Mouse (Mus musculus): ENCODE measurements around the gene Phf14.
"Not testable (repeated sequence)": the region's sequence is repeated elsewhere in the genome, so short reads cannot be mapped to it uniquely, and the experiment has no call there.

Gene Phf14

GRCm38 (mm10) chr6:11907269-11908032 is at the start of gene Phf14, which contains the start of gene Ndufa4:
TSS of gene Phf14 (plus strand) at chr6:11907809.
TSS of gene Ndufa4 (minus strand) at chr6:11907497.
- DNase-seq (ENCODE audit: low read depth, low spot score), result peak; percentile 92

- not testable (repeated sequence) for DNase-seq (ENCODE audit: low read depth, low spot score)
These were observed 32.2 kb upstream of the Phf14 start for GRCm38 (mm10) chr6:11875364-11875763.

- no peak for DNase-seq (ENCODE audit: low read depth, low spot score)
These were observed 6.7 kb upstream of the Phf14 start for GRCm38 (mm10) chr6:11900809-11901310.

- DNase-seq (ENCODE audit: low read depth, low spot score), result no peak
These were observed 730 bp upstream of the Phf14 start for GRCm38 (mm10) chr6:11906890-11907268.

GRCm38 (mm10) chr6:11908170-11908569 is 561 bp downstream of the Phf14 start:
- no peak for DNase-seq (ENCODE audit: low read depth, low spot score)

GRCm38 (mm10) chr6:11925496-11926041 is 18.0 kb downstream of the Phf14 start:
- DNase-seq (ENCODE audit: low read depth, low spot score), result peak; percentile 91

- DNase-seq (ENCODE audit: low read depth, low spot score), result peak; percentile 57
These were observed 18.5 kb downstream of the Phf14 start for GRCm38 (mm10) chr6:11926082-11926595.

GRCm38 (mm10) chr6:11927485-11927884 is 19.9 kb downstream of the Phf14 start:
- no peak for DNase-seq (ENCODE audit: low read depth, low spot score)

GRCm38 (mm10) chr6:11933403-11933802 is 25.8 kb downstream of the Phf14 start:
- no peak for DNase-seq (ENCODE audit: low read depth, low spot score)

- DNase-seq (ENCODE audit: low read depth, low spot score), result no peak
These were observed 33.3 kb downstream of the Phf14 start for GRCm38 (mm10) chr6:11940895-11941294.

GRCm38 (mm10) chr6:11942089-11942488 is 34.5 kb downstream of the Phf14 start:
- DNase-seq (ENCODE audit: low read depth, low spot score), result no peak

- DNase-seq (ENCODE audit: low read depth, low spot score), result no peak
These were observed 40.5 kb downstream of the Phf14 start for GRCm38 (mm10) chr6:11948100-11948499.

- no peak for DNase-seq (ENCODE audit: low read depth, low spot score)
These were observed 52.6 kb downstream of the Phf14 start for GRCm38 (mm10) chr6:11960172-11960571.

GRCm38 (mm10) chr6:11993782-11994181 is 86.2 kb downstream of the Phf14 start:
- DNase-seq (ENCODE audit: low read depth, low spot score), result no peak

GRCm38 (mm10) chr6:11998576-11998975 is 91.0 kb downstream of the Phf14 start:
- no peak for DNase-seq (ENCODE audit: low read depth, low spot score)

GRCm38 (mm10) chr6:11999506-11999905 is 91.9 kb downstream of the Phf14 start:
- DNase-seq (ENCODE audit: low read depth, low spot score), result no peak

GRCm38 (mm10) chr6:12005455-12005854 is 97.8 kb downstream of the Phf14 start:
- no peak for DNase-seq (ENCODE audit: low read depth, low spot score)

GRCm38 (mm10) chr6:12006001-12006400 is 98.4 kb downstream of the Phf14 start:
- no peak for DNase-seq (ENCODE audit: low read depth, low spot score)

- no peak for DNase-seq (ENCODE audit: low read depth, low spot score)
These were observed 104.5 kb downstream of the Phf14 start for GRCm38 (mm10) chr6:12012103-12012502.

GRCm38 (mm10) chr6:12014035-12014434 is 106.4 kb downstream of the Phf14 start:
- no peak for DNase-seq (ENCODE audit: low read depth, low spot score)

- no peak for DNase-seq (ENCODE audit: low read depth, low spot score)
These were observed 107.1 kb downstream of the Phf14 start for GRCm38 (mm10) chr6:12014733-12015132.

GRCm38 (mm10) chr6:12019736-12020135 is 112.1 kb downstream of the Phf14 start:
- no peak for DNase-seq (ENCODE audit: low read depth, low spot score)

- DNase-seq (ENCODE audit: low read depth, low spot score), result no peak
These were observed 112.5 kb downstream of the Phf14 start for GRCm38 (mm10) chr6:12020156-12020555.
